9 mouse cellular contexts compared by ENCODE assay signal in genomic region chrX:86191614-86192419, GRCm38 (mm10). TPM values are rescaled to one million over a fixed set of nuclear protein-coding genes. Genes with fewer than 3 reads are reported as not detected.
A peak's percentile ranks its signal among the peaks of the same experiment; 100 is the strongest.
DNase-seq lines count a peak whose midpoint lies in the region; ATAC-seq and TF ChIP-seq lines count a peak whose summit lies in the region.
"Had no signal": no experiment of that assay in that cellular context is flagged by ENCODE, and none has a peak within 500 bp of the region (broad histone marks: within the 10 kb centered on the region; RNA-seq: fewer than 3 reads in every experiment).

TSS of gene Nr0b1 (plus strand) at chrX:86191764.

- H3K9me3 ChIP-seq in liver, embryonic 11.5 days (ENCODE audit: control insufficient read depth, low read length) = no peaks in the 10 kb centered on the region
- H3K9me3 ChIP-seq in intestine, embryonic 14.5 days (ENCODE audit: control insufficient read depth, low read length) = no peaks in the 10 kb centered on the region

- no peak for TF ChIP-seq POLR2A in olfactory bulb, adult 2 months (IDR thresholded peaks at IDR 0.05; ENCODE audit: insufficient read depth, low read depth, low read length)

- H3K27me3 ChIP-seq in liver, embryonic 11.5 days (replicated peaks; ENCODE audit: control insufficient read depth, insufficient read depth, low read length) = peaks cover 12% of the 10 kb centered on the region
- H3K27me3 ChIP-seq in intestine, embryonic 14.5 days (replicated peaks; ENCODE audit: control insufficient read depth, insufficient read depth, low read length) = peaks cover 20% of the 10 kb centered on the region

- H3K4me1 ChIP-seq in liver, embryonic 11.5 days (replicated peaks; ENCODE audit: control insufficient read depth, insufficient read depth, low read length) = no peaks in the 10 kb centered on the region
- H3K4me1 ChIP-seq in intestine, embryonic 14.5 days (replicated peaks; ENCODE audit: control insufficient read depth, insufficient read depth, low read length) = no peaks in the 10 kb centered on the region
- H3K4me1 ChIP-seq in olfactory bulb, adult 2 months (ENCODE audit: control insufficient read depth, insufficient read depth, low read length) = peaks cover 11% of the 10 kb centered on the region; the same call in 1 of the 2 replicates

- H3K9ac ChIP-seq in liver, embryonic 11.5 days (ENCODE audit: low read depth, low read length) = no peak within 1 kb of the TSS
- no peak within 1 kb of the TSS for H3K9ac ChIP-seq in intestine, embryonic 14.5 days (ENCODE audit: low read length)

- H3K36me3 ChIP-seq in liver, embryonic 11.5 days (ENCODE audit: control insufficient read depth, insufficient read depth, low read length) = no peaks in the 10 kb centered on the region
- no peaks in the 10 kb centered on the region for H3K36me3 ChIP-seq in intestine, embryonic 14.5 days (ENCODE audit: control insufficient read depth, insufficient read depth, low read length)

- no peak for DNase-seq in liver, embryonic 11.5 days (ENCODE audit: low spot score)
- DNase-seq in liver = no peak
- DNase-seq in embryo, embryonic 9.5 days (ENCODE audit: extremely low spot score) = peak; percentile 20
- DNase-seq in intestine, embryonic 14.5 days (ENCODE audit: low spot score) = no peak
- no peak for DNase-seq in gastrocnemius, postnatal 14 days
- DNase-seq in cerebellum, adult 11 months = no peak
- no peak for DNase-seq in gastrocnemius, adult 8-10 months (ENCODE audit: low spot score in 2 of 2)

- H3K4me3 ChIP-seq in liver, embryonic 11.5 days (ENCODE audit: low read depth, low read length) = peak within 1 kb of the TSS; percentile 7; the same call in 1 of the 2 replicates
- peak within 1 kb of the TSS; percentile 20 for H3K4me3 ChIP-seq in intestine, embryonic 14.5 days (ENCODE audit: low read depth, low read length)
- peak within 1 kb of the TSS; percentile 35 for H3K4me3 ChIP-seq in olfactory bulb, adult 2 months (ENCODE audit: insufficient read depth, low read depth, low read length)

- TF ChIP-seq CTCF in olfactory bulb, adult 2 months (IDR thresholded peaks at IDR 0.05; ENCODE audit: insufficient read depth, low read depth, low read length) = no peak

- ATAC-seq in liver, embryonic 11.5 days (replicated peaks; ENCODE audit: low FRiP score) = no peak
- no peak for ATAC-seq in intestine, embryonic 14.5 days (replicated peaks; ENCODE audit: low FRiP score, low TSS enrichment, low read depth)

- 15% methylated on average over 49 of the region's 53 CpGs for whole genome bisulfite sequencing in liver, embryonic 11.5 days
- WGBS in intestine, embryonic 14.5 days = 17% methylated on average over 47 of the region's 53 CpGs
- WGBS in olfactory bulb, adult 2 months = 19% methylated on average over 53 of the region's 53 CpGs

- no peak within 1 kb of the TSS for H3K27ac ChIP-seq in liver, embryonic 11.5 days (ENCODE audit: low read depth, low read length)
- no peak within 1 kb of the TSS for H3K27ac ChIP-seq in intestine, embryonic 14.5 days (ENCODE audit: low read depth)
- no peak within 1 kb of the TSS for H3K27ac ChIP-seq in olfactory bulb, adult 2 months (ENCODE audit: insufficient read depth, low read depth, low read length)
- H3K27ac ChIP-seq: macrophage had no signal

- H3K4me2 ChIP-seq in liver, embryonic 11.5 days = peak within 1 kb of the TSS; percentile 46
- H3K4me2 ChIP-seq in intestine, embryonic 14.5 days (ENCODE audit: low read length) = peak within 1 kb of the TSS; percentile 58

- intact Hi-C loops in gastrocnemius, postnatal 14 days (cut with DNase I; ENCODE audit: low total_unique reads) = no loop called here

RNA-seq across cellular contexts. Expression of gene Nr0b1, which starts in this region (rescaled TPM):
- polyA plus RNA-seq in liver, embryonic 11.5 days (2014; fragmentation: Nextera tagmentation; extraction: Ambion mirVana) = 0.33 and 0.74 TPM in 2 replicates
- 0.09 TPM in 1 of 2 replicates, not detected in the other for polyA plus RNA-seq in intestine, embryonic 14.5 days (2014; fragmentation: Nextera tagmentation; extraction: Ambion mirVana)
- polyA plus RNA-seq in olfactory bulb, adult 2 months (2012; ENCODE audit: insufficient read depth, insufficient read length, low replicate concordance, missing spikeins) = not detected in 2 replicates
- not detected for total RNA-seq in gastrocnemius, postnatal 14 days (2021)
- not detected for total RNA-seq in gastrocnemius, adult 8-10 months (2022)
- polyA plus RNA-seq: macrophage had no signal
